Mouse (Mus musculus) testis, adult 2 months (tissue): ENCODE data around the gene Ceacam19.

Source experiments
- CTCF ChIP-seq: fragments of 200-500 bp; IDR thresholded peaks from 2 replicates; pipeline ENCODE4 v1.5.1; 2012; ENCODE audit warnings: low read depth, mild to moderate bottlenecking, inconsistent platforms, low read length, moderate library complexity; ENCODE audit not compliant: control insufficient read depth, insufficient read depth, insufficient replicate concordance
- POLR2A ChIP-seq: fragments of 200-500 bp; IDR thresholded peaks from 2 replicates; pipeline ENCODE4 v1.6.1; 2012; ENCODE audit warnings: low read depth, mild to moderate bottlenecking, inconsistent platforms, low read length, moderate library complexity; ENCODE audit not compliant: control insufficient read depth

DNA sequence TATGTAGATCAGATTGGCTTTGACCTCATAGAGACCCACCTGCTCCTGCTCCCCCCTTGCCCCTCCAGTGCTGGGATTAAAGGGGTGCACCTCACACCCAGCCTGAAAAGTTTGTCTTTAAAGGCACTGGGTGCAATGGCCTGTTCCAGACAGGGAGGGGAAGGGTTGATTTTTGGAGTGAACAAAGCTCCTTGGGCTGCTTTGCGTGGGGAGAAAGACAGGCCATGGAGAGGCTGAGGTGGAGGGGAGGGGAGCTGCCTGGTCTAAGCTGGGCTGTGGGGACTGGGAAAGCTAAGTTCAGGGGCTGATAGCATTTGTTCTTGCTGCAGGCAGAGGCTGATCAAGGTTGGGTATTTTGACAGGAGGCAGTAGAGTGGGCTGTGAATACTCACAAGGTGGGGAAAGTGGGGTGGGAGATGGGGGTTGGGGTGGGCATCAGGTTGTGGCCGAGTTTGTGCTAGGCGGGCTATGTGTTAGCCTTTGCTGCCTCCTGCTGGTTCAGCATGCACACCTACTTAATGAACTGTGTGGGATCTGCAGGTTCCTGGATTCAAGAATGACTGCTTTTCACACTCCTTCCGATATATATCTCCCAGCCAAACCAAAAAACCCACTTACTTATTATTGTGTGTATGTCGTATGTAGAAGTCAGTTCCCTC, 15.7 kb downstream of the Ceacam19 start:
- TF ChIP-seq CTCF: peak; percentile 47; the same call in 1 of the 2 replicates
- no peak for TF ChIP-seq POLR2A
